Mouse (Mus musculus) heart, embryonic 16.5 days (tissue): ENCODE data around the gene Hprt. TPM values are rescaled to one million over a fixed set of nuclear protein-coding genes. Genes with fewer than 3 reads are reported as not detected.
A peak's percentile ranks its signal among the peaks of the same experiment; 100 is the strongest.

ENCODE experiments used
- ATAC-seq: fragments of 200-750 bp; cut with Nextera tagmentation; replicated peaks from 2 replicates; pipeline ENCODE4 v1.8.0; 2017; ENCODE audit warnings: moderate number of reproducible peaks; ENCODE audit not compliant: insufficient read depth, low FRiP score; ENCODE audit errors: extremely low read depth
- H3K27ac ChIP-seq: fragments of 300-500 bp; sonication (generic); 2 replicates; pipeline ENCODE4 v1.5.1; 2014; ENCODE audit warnings: mild to moderate bottlenecking, low read length, control low read depth, moderate library complexity
- H3K27me3 ChIP-seq: fragments of 300-500 bp; sonication (generic); 2 replicates; pipeline ENCODE4 v1.6.1; 2014; ENCODE audit warnings: low read length, mixed read lengths; ENCODE audit not compliant: control insufficient read depth, insufficient read depth
- H3K36me3 ChIP-seq: fragments of 300-500 bp; sonication (generic); 2 replicates; pipeline ENCODE4 v1.6.1; 2014; ENCODE audit not compliant: control insufficient read depth, insufficient read depth
- H3K4me1 ChIP-seq: fragments of 300-500 bp; sonication (generic); 2 replicates; pipeline ENCODE4 v1.6.1; 2014; ENCODE audit warnings: low read length, mixed read lengths; ENCODE audit not compliant: control insufficient read depth, insufficient read depth
- H3K4me2 ChIP-seq: fragments of 300-500 bp; sonication (generic); 2 replicates; pipeline ENCODE4 v1.6.1; 2014; ENCODE audit warnings: low read depth, mild to moderate bottlenecking, control low read depth, low read length
- H3K4me3 ChIP-seq: fragments of 300-500 bp; sonication (generic); 2 replicates; pipeline ENCODE4 v1.5.1; 2014; ENCODE audit warnings: mild to moderate bottlenecking, control low read depth, low read length
- H3K9ac ChIP-seq: fragments of 300-500 bp; sonication (generic); 2 replicates; pipeline ENCODE4 v1.6.1; 2014; ENCODE audit warnings: low read length, control low read depth
- H3K9me3 ChIP-seq: fragments of 300-500 bp; sonication (generic); replicated peaks from 2 replicates; pipeline ENCODE4 v1.6.1; 2016; ENCODE audit warnings: low read length; ENCODE audit not compliant: control insufficient read depth
- WGBS: fragments of 180-500 bp; shearing (Covaris S2); extraction: QIAGEN DNeasy Blood & Tissue Kit; methylation state at CpG from one replicate; pipeline ENCODE4 v1.1.7; 2014; 5-methylcytosine and 5-hydroxymethylcytosine counted together
- polyA plus RNA-seq: library from polyadenylated mRNA; unstranded; fragments of >200 nt; fragmentation: Nextera tagmentation; extraction: Ambion mirVana; gene quantifications from 2 replicates; pipeline ENCODE4 v1.2.1, GENCODE M21; 2015

Hprt gene
- 216 and 264 TPM in 2 replicates for polyA plus RNA-seq

DNA sequence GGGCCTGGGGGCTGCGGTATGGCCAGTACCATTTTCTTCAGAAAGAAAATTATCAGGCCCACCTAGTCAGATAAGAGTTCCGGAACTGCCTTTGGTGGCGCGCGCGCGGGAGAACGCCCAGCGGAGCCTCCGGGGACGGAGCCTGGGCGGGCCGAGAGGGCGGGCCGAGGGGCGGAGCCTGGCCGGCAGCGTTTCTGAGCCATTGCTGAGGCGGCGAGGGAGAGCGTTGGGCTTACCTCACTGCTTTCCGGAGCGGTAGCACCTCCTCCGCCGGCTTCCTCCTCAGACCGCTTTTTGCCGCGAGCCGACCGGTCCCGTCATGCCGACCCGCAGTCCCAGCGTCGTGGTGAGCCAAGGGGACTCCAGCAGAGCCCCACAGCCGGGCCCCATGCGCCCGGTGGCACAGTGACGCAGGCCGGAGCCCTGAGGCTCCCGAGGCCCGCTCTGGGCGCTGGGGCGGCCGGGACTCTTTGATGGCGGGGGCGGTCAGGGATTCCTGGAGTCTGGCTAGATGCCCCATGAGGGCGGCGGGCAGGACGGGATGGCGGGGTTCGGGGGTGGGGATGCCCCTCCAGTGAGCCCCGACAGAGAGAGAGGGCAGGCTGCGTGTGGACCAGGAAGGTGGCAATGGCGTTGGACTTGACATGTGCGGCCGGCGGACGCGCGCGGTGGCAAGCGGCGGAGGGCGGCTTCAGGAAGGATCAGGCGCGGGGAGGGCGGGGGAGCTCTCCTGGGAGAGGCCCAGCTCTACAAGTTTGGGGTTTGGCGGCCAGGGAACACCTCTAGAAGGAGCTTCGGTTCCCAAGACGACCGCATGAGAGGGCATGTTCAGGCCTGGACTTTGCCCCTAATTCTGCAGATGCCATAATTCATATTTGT is at the start of gene Hprt:
TSS of gene Hprt (plus strand) at position 233 of the 879 bp plus-strand sequence.
- peak; percentile 96 for ATAC-seq

DNA sequence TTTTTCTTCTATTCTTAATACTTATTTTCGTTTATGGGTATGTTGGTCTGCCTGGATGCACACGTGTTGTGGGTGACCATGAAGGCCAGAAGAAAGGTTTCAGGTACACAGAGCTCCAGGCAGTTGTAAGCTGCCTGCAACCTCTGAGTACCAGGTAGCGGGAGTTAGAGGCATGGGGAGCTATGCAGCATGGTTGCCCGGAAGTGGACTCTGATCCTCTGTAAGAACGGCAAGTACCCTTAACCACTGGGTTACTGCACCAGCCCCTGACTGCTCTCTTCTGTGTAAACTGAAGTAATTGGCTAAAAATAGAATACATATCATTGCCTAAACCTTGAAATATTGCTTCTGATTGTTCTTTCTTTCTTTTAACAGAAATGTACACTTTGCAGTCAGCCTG is 42.4 kb upstream of the Hprt start:
- Histone ChIP-seq H3K27ac (no peak overlapping the region), H3K4me2 (no peak overlapping the region), H3K4me1 (no peaks in the 10 kb centered on the region), H3K9me3 (no peaks in the 10 kb centered on the region), H3K4me3 (no peak overlapping the region), H3K36me3 (peaks cover 12% of the 10 kb centered on the region; the same call in 1 of the 2 replicates), H3K27me3 (no peaks in the 10 kb centered on the region), H3K9ac (no peak overlapping the region)
- ATAC-seq: no peak
- WGBS: 73% methylated on average over 5 of the region's 5 CpGs

More for the DNA sequence above, at the start of gene Hprt:
- Histone ChIP-seq H3K4me3 (peak within 1 kb of the TSS; percentile 75), H3K9me3 (no peaks in the 10 kb centered on the region), H3K27me3 (no peaks in the 10 kb centered on the region), H3K9ac (peak within 1 kb of the TSS; percentile 91), H3K4me2 (peak within 1 kb of the TSS; percentile 65), H3K36me3 (no peaks in the 10 kb centered on the region), H3K27ac (peak within 1 kb of the TSS; percentile 94), H3K4me1 (no peaks in the 10 kb centered on the region)
- 16% methylated on average over 69 of the region's 72 CpGs for WGBS

DNA sequence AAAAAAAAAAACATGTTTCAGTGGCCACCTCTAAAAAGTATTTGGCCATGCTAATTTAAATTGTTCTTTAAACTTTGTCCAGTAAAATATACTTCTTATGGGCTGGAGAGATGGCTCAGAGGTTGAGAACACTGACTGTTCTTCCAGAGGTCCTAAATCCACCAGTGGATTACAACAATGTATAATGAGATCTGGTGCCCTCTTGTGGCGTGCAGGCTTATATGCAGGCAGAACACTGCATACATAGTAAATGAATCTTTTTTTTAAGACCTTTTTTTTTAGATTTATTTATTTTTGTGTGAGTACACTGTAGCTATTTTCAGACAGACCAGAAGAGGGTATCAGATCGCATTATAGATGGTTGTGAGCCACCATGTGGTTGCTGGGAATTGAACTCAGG is 38.2 kb upstream of the Hprt start:
- Histone ChIP-seq H3K4me2 (no peak overlapping the region), H3K27ac (no peak overlapping the region), H3K36me3 (peaks cover 5% of the 10 kb centered on the region; the same call in 1 of the 2 replicates), H3K9me3 (no peaks in the 10 kb centered on the region), H3K9ac (no peak overlapping the region), H3K27me3 (no peaks in the 10 kb centered on the region), H3K4me1 (no peaks in the 10 kb centered on the region), H3K4me3 (no peak overlapping the region)
- no peak for ATAC-seq
- 57% methylated on average over 2 of the region's 2 CpGs for WGBS

DNA sequence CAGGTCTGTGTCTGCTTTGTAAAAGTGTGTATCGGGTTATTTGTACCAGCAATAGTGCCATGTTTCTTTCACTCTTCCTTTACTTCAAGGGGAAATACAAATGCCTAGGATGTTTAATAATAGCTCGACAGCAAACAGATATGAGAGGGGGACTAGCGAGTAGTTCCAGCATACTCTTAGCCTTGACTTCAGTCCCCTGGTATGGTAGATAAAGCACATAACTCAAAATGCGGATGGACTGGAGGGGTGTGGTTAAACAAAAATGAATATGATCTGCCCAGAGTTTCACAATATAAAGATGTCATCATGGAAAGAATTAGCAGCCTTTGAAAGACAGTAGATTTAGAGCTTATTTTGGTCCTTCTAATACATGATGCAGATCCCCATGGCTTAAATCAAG is 31.0 kb upstream of the Hprt start:
- whole genome bisulfite sequencing: 51% methylated on average over 4 of the region's 4 CpGs
- Histone ChIP-seq H3K4me1 (no peaks in the 10 kb centered on the region), H3K9me3 (no peaks in the 10 kb centered on the region), H3K4me3 (no peak overlapping the region), H3K9ac (no peak overlapping the region), H3K27ac (peak overlapping the region; percentile 62), H3K27me3 (no peaks in the 10 kb centered on the region), H3K36me3 (peaks cover 2% of the 10 kb centered on the region; the same call in 1 of the 2 replicates), H3K4me2 (no peak overlapping the region)
- ATAC-seq: no peak

DNA sequence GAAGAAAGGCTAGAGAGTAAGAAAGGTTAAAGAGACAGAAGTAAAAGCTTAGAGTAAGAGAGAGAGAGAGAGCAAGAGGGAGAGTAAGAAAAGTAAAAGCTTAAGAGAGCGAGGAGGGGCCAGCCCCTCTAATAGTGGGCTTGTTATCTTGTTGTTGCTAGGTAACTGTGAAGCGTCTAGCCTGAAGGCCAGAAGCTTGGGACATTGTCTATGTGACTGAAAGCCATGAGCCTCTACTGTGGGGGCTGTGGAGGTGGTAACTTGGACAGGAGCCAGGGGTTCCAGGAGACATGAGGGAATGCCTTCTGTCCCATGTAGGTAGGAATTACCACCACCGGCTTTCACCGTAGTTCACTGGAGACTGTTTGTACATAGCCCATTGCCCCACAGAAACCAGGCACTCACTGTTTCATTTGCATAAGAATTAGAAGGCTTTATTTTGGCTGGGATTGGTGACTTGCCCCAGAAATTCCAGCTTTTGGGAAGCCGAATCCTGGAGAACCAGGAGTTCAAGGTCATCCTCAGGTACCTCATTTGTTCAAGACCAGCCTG is 26.3 kb upstream of the Hprt start:
- no peaks in the 10 kb centered on the region for H3K9me3 ChIP-seq
- peak overlapping the region; percentile 73 for H3K27ac ChIP-seq
- H3K27me3 ChIP-seq: no peaks in the 10 kb centered on the region
- no peaks in the 10 kb centered on the region for H3K36me3 ChIP-seq
- no peak overlapping the region for H3K4me2 ChIP-seq
- H3K4me3 ChIP-seq: no peak overlapping the region
- ATAC-seq: peak; percentile 69
- no peak overlapping the region for H3K9ac ChIP-seq
- WGBS: 44% methylated on average over 5 of the region's 5 CpGs
- no peaks in the 10 kb centered on the region for H3K4me1 ChIP-seq

DNA sequence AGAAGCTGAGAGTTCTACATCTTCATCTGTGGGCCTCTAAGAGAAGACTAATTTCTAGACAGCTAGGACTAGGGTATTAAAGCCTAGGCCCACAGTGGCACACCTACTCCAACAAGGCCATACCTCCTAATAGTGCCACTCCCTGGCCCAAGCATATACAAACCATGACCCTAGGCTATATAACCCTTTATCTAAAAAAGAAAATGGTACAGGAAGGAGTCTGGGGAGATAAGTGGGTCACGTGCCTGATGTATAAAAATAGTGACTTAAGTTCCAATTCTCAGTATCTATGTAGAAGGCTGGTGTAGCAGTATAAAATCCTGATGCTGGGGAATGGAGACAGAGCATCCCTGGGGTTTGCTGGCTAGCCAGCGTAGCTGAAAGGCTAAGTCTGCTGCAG is 22.8 kb upstream of the Hprt start:
- no peak overlapping the region for H3K9ac ChIP-seq
- no peaks in the 10 kb centered on the region for H3K4me1 ChIP-seq
- no peaks in the 10 kb centered on the region for H3K27me3 ChIP-seq
- no peak overlapping the region for H3K4me3 ChIP-seq
- no peaks in the 10 kb centered on the region for H3K9me3 ChIP-seq
- ATAC-seq: no peak
- no peak overlapping the region for H3K27ac ChIP-seq
- WGBS: 58% methylated on average over 2 of the region's 2 CpGs
- H3K36me3 ChIP-seq: no peaks in the 10 kb centered on the region
- no peak overlapping the region for H3K4me2 ChIP-seq

DNA sequence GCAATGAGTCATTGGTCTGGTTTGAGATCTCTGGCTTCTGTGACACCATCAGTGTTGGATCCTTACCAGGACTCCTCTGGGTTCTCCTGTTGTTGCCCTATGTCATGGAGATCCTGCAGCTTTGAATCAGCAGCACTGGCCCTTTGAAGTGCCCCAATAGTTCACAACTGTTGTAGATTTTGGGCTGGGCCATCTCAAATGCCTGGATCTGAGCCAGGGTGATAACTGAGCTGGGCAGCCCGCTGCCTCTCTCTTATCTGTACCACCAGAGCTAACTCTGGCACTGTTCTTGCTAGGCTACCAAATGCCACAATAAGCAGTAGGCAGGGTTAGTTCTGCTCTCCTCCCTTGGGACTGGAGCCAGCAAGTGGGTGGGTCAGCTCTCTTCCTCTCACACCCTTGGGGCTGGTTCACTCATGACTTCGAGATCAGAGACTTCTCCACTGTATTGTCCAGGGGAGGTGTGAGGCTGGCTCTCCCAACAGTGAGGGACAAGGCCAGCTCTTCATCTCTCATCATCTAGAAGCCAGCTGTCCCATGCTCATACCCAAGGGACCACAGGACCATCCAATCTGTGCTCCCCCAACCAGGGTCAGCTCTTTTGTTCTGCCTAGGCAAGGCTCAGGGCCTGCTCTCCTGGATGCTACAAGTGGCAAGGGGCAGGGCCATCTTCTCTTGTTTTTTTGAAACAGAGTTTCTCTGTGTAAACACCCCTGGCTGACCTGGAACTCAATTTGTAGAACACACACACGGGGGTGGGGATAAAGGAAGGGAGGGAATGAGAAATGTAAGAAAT is 16.5 kb upstream of the Hprt start:
- no peaks in the 10 kb centered on the region for H3K36me3 ChIP-seq
- H3K4me3 ChIP-seq: no peak overlapping the region
- peak overlapping the region; percentile 86 for H3K27ac ChIP-seq
- no peak overlapping the region for H3K9ac ChIP-seq
- 43% methylated on average over 3 of the region's 3 CpGs for WGBS
- no peaks in the 10 kb centered on the region for H3K27me3 ChIP-seq
- H3K4me2 ChIP-seq: no peak overlapping the region
- peaks cover 8% of the 10 kb centered on the region for H3K4me1 ChIP-seq
- peak; percentile 92 for ATAC-seq
- no peaks in the 10 kb centered on the region for H3K9me3 ChIP-seq

DNA sequence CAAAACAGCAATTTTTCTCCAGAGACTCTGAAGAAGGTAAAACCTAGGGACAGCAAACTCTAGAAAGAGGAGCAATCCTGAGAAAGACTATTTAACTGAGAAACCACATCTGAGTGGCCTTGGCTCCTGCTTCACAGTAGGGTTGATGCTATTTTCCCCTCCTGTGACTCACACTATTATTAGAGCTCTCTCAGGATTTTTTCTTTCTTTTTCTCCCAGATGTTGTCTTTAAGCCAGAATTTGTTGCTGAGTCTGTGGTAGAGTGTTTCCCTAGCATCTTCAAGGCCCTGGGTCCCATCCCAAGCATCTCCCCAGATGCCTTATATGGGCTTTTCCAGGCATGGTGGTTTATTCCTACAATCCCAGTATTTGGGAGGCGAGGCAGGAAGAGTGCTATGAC is 15.8 kb upstream of the Hprt start:
- no peak overlapping the region for H3K9ac ChIP-seq
- no peak overlapping the region for H3K4me2 ChIP-seq
- H3K9me3 ChIP-seq: no peaks in the 10 kb centered on the region
- 89% methylated on average over 1 of the region's 1 CpGs for WGBS
- H3K4me1 ChIP-seq: peaks cover 8% of the 10 kb centered on the region
- ATAC-seq: no peak
- H3K27me3 ChIP-seq: no peaks in the 10 kb centered on the region
- peak overlapping the region; percentile 48 for H3K27ac ChIP-seq
- H3K4me3 ChIP-seq: no peak overlapping the region
- H3K36me3 ChIP-seq: no peaks in the 10 kb centered on the region
